Mouse (Mus musculus): ENCODE measurements around the gene Uncx. TPM values are rescaled to one million over a fixed set of nuclear protein-coding genes. Genes with fewer than 3 reads are reported as not detected.

Gene Uncx
- not detected in 2 replicates for polyA plus RNA-seq (2014; fragmentation: Nextera tagmentation; extraction: Ambion mirVana)

DNA sequence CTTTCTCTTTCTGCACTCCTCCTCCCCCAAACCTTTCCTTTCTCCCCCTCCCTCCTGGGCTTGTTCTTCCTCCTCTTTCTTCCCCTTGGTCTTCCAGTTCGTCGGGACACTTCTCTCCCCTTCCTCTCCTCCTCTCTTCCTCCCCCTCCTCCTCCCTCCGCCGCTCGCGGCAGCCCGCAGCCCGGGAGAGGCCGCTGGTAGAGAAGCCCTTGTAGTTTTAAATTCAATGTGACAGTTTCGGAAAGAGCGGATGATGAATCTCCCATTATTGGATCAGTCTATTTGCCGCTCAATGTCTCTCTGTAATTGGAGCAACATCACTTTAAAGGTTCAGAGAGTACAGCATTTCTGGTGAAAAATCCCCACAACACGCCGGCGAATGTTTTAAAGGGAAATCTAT is at the start of gene Uncx:
Gene Uncx (plus strand): TSS at position 281 of the 400 bp plus-strand sequence.
- WGBS = 1% methylated on average over 15 of the region's 15 CpGs
- no peak within 1 kb of the TSS for H3K27ac ChIP-seq (ENCODE audit: low read length)
- no peaks in the 10 kb centered on the region for H3K9me3 ChIP-seq (ENCODE audit: control insufficient read depth, low read depth, low read length)
- ATAC-seq (ENCODE audit: insufficient number of reproducible peaks, insufficient read depth, low FRiP score, low read depth) = no peak
- peaks cover 74% of the 10 kb centered on the region for H3K27me3 ChIP-seq (ENCODE audit: control insufficient read depth, insufficient read depth, low read length)
- no peaks in the 10 kb centered on the region for H3K4me1 ChIP-seq (ENCODE audit: control insufficient read depth, insufficient read depth, low read length)
- H3K4me2 ChIP-seq (replicated peaks; ENCODE audit: low read depth, low read length) = 0 out of 2 replicates have a peak within 1 kb of the TSS, but pooled peaks have one; percentile 18
- H3K36me3 ChIP-seq (ENCODE audit: control insufficient read depth, insufficient read depth, low read length) = no peaks in the 10 kb centered on the region
- H3K9ac ChIP-seq (replicated peaks; ENCODE audit: low read depth, low read length) = no peak within 1 kb of the TSS
- H3K4me3 ChIP-seq (ENCODE audit: low read depth, low read length) = peak within 1 kb of the TSS; percentile 3; the same call in 1 of the 2 replicates

DNA sequence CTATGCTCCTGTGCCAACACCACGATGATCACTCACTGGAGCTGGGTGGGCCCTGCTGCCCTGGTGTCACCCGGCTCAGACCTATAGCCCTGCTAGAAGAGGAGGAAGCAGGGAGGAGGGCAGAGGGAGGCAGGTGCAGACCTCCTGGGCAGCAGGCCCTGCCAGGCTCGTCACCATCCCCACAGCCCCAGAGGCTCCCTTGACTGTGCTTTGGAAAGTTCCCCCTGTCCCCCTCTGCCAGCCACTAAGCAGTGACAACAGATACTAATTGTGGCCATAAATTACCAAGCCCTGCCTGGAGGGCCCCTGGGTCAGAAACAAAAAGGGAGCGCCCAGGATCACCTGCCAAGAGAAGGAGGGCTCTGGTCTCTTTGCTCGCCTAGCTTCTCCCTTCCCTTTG is 49.6 kb upstream of the Uncx start:
- Histone ChIP-seq H3K27me3 (ENCODE audit: control insufficient read depth, insufficient read depth, low read length) (no peaks in the 10 kb centered on the region), H3K27ac (ENCODE audit: low read length) (no peak overlapping the region), H3K4me3 (ENCODE audit: low read depth, low read length) (no peak overlapping the region), H3K36me3 (ENCODE audit: control insufficient read depth, insufficient read depth, low read length) (no peaks in the 10 kb centered on the region), H3K4me1 (ENCODE audit: control insufficient read depth, insufficient read depth, low read length) (no peaks in the 10 kb centered on the region), H3K4me2 (replicated peaks; ENCODE audit: low read depth, low read length) (no peak overlapping the region), H3K9ac (replicated peaks; ENCODE audit: low read depth, low read length) (no peak overlapping the region), H3K9me3 (ENCODE audit: control insufficient read depth, low read depth, low read length) (no peaks in the 10 kb centered on the region)
- 43% methylated on average over 5 of the region's 5 CpGs for WGBS
- no peak for ATAC-seq (ENCODE audit: insufficient number of reproducible peaks, insufficient read depth, low FRiP score, low read depth)

DNA sequence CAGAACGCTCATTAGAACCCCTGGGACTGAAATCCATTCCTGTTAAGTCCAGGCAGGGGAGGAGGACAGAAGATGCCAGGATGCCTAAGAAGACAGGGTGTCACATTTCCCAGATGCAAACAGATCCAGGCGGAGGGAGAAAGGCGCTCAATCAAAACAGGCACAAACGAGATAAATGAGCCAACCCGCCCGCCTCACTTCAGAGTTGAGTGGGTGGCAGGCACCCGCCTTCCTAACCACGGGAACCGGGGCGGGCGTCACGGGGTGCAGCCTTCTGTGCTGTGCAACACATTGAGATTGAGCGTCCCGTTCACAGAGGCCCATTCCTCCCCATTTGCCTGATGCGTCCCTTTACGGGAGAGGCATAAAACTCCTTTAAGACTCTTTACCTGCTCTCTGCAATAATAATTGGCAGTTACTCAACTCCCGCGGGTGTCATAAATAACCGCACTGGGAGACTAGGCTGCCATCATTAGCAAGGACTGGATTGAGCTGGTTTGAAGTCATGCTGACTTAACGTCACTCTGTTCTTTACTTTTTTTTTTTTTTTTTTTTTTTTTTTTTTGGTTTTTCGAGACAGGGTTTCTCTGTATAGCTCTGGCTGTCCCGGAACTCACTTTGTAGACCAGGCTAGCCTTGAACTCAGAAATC is 48.1 kb upstream of the Uncx start:
- H3K9me3 ChIP-seq (ENCODE audit: control insufficient read depth, low read depth, low read length) = no peaks in the 10 kb centered on the region
- H3K4me1 ChIP-seq (ENCODE audit: control insufficient read depth, insufficient read depth, low read length) = no peaks in the 10 kb centered on the region
- 37% methylated on average over 22 of the region's 22 CpGs for WGBS
- no peaks in the 10 kb centered on the region for H3K27me3 ChIP-seq (ENCODE audit: control insufficient read depth, insufficient read depth, low read length)
- no peak overlapping the region for H3K4me2 ChIP-seq (replicated peaks; ENCODE audit: low read depth, low read length)
- no peak overlapping the region for H3K4me3 ChIP-seq (ENCODE audit: low read depth, low read length)
- no peaks in the 10 kb centered on the region for H3K36me3 ChIP-seq (ENCODE audit: control insufficient read depth, insufficient read depth, low read length)
- H3K27ac ChIP-seq (ENCODE audit: low read length) = no peak overlapping the region
- no peak overlapping the region for H3K9ac ChIP-seq (replicated peaks; ENCODE audit: low read depth, low read length)
- ATAC-seq (ENCODE audit: insufficient number of reproducible peaks, insufficient read depth, low FRiP score, low read depth) = no peak

DNA sequence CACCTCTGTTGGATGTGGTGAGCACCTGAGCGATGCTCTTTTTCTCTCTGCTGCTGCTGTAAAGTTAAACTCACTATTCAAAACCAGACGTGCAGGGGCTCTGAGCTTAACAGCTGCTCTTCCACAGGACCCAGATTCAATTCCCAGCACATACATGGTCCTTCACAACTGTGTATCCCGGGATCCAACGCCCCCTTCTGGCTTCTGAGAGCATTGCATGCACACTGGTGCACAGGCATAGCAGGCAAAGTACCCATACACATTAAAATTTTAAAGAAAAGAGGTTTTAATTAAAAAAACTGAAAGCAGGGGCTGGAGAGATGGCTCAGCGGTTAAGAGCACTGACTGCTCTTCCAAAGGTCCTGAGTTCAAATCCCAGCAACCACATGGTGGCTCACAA is 46.4 kb upstream of the Uncx start:
- Histone ChIP-seq H3K4me3 (ENCODE audit: low read depth, low read length) (no peak overlapping the region), H3K27me3 (ENCODE audit: control insufficient read depth, insufficient read depth, low read length) (no peaks in the 10 kb centered on the region), H3K9me3 (ENCODE audit: control insufficient read depth, low read depth, low read length) (no peaks in the 10 kb centered on the region), H3K9ac (replicated peaks; ENCODE audit: low read depth, low read length) (no peak overlapping the region), H3K27ac (ENCODE audit: low read length) (no peak overlapping the region), H3K36me3 (ENCODE audit: control insufficient read depth, insufficient read depth, low read length) (no peaks in the 10 kb centered on the region), H3K4me1 (ENCODE audit: control insufficient read depth, insufficient read depth, low read length) (no peaks in the 10 kb centered on the region), H3K4me2 (replicated peaks; ENCODE audit: low read depth, low read length) (no peak overlapping the region)
- ATAC-seq (ENCODE audit: insufficient number of reproducible peaks, insufficient read depth, low FRiP score, low read depth) = no peak
- 58% methylated on average over 5 of the region's 5 CpGs for WGBS

DNA sequence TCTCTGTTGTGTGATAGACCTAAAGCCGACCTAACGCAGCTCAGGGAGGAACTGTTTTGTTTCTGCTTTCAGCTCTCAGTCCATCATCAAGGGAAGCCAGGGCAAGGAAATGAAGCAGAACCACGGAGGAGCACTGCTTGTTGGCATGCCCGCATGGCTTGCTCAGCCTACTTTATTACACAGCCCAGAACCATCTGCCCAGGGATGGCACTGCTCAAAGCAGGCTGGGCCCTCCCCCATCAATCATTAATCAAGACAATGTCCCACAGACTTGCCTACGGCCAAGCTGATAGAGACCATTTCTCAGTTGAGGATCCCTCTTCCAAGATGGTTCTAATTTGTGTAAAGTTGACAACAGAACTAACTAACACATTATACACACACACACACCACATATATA is 44.5 kb upstream of the Uncx start:
- no peaks in the 10 kb centered on the region for H3K9me3 ChIP-seq (ENCODE audit: control insufficient read depth, low read depth, low read length)
- no peaks in the 10 kb centered on the region for H3K4me1 ChIP-seq (ENCODE audit: control insufficient read depth, insufficient read depth, low read length)
- no peak for ATAC-seq (ENCODE audit: insufficient number of reproducible peaks, insufficient read depth, low FRiP score, low read depth)
- H3K9ac ChIP-seq (replicated peaks; ENCODE audit: low read depth, low read length) = no peak overlapping the region
- no peak overlapping the region for H3K4me3 ChIP-seq (ENCODE audit: low read depth, low read length)
- no peaks in the 10 kb centered on the region for H3K36me3 ChIP-seq (ENCODE audit: control insufficient read depth, insufficient read depth, low read length)
- H3K27me3 ChIP-seq (ENCODE audit: control insufficient read depth, insufficient read depth, low read length) = no peaks in the 10 kb centered on the region
- H3K4me2 ChIP-seq (replicated peaks; ENCODE audit: low read depth, low read length) = no peak overlapping the region
- no peak overlapping the region for H3K27ac ChIP-seq (ENCODE audit: low read length)
- 47% methylated on average over 5 of the region's 5 CpGs for WGBS

DNA sequence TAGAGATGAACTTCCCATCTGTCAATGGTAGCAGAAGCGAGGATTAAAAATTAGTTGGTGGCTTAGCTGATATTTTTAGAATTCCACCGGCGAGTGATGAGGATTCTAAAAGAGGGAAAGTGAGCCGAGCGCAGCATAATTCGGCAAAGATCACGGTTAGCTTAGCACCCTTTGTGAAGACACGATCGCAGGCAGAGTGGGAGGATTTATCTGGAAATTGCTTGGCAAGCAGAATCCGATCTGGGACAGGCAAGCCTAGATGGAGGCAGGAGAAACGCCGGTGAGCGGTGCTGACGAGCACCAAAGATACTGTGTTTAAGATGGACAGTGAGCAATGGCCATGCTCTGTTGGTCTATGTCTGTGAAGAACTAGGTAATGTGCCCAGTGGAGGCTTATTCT is 41.0 kb upstream of the Uncx start:
- H3K4me2 ChIP-seq (replicated peaks; ENCODE audit: low read depth, low read length) = no peak overlapping the region
- H3K27me3 ChIP-seq (ENCODE audit: control insufficient read depth, insufficient read depth, low read length) = no peaks in the 10 kb centered on the region
- 74% methylated on average over 14 of the region's 14 CpGs for WGBS
- H3K4me1 ChIP-seq (ENCODE audit: control insufficient read depth, insufficient read depth, low read length) = no peaks in the 10 kb centered on the region
- H3K9me3 ChIP-seq (ENCODE audit: control insufficient read depth, low read depth, low read length) = no peaks in the 10 kb centered on the region
- no peak overlapping the region for H3K4me3 ChIP-seq (ENCODE audit: low read depth, low read length)
- H3K36me3 ChIP-seq (ENCODE audit: control insufficient read depth, insufficient read depth, low read length) = no peaks in the 10 kb centered on the region
- no peak overlapping the region for H3K9ac ChIP-seq (replicated peaks; ENCODE audit: low read depth, low read length)
- H3K27ac ChIP-seq (ENCODE audit: low read length) = no peak overlapping the region
- ATAC-seq (ENCODE audit: insufficient number of reproducible peaks, insufficient read depth, low FRiP score, low read depth) = no peak

DNA sequence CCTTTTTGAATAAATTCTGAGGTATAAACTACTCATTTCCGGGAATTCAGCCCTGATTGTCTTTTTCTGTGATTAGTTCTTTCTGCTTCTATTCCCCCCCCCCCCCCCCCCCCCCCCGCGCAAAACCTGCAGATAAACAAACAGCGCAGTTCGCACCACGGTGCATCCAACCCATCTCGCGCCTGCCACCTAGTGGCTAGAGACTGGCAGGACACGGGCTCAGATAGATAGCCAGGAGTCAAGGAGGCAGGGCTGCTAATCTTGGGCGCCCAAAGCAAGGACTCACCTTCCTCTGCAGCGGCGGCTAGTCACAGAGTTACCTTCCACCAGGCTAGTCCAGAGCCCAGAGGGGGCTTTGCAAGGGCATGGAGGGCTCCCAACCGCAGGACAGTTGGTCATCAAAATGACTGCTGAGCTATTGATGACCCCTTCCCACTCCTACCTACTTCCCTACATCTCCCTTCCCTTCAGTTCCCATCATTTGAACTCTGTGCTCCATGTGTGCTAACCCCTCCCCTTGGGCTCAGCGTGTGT is 38.2 kb upstream of the Uncx start:
- ATAC-seq (ENCODE audit: insufficient number of reproducible peaks, insufficient read depth, low FRiP score, low read depth) = 0 out of 2 replicates have a peak, but pooled peaks have one; percentile 23
- no peaks in the 10 kb centered on the region for H3K4me1 ChIP-seq (ENCODE audit: control insufficient read depth, insufficient read depth, low read length)
- no peak overlapping the region for H3K9ac ChIP-seq (replicated peaks; ENCODE audit: low read depth, low read length)
- no peak overlapping the region for H3K4me2 ChIP-seq (replicated peaks; ENCODE audit: low read depth, low read length)
- 0 out of 2 replicates have a peak, but pooled peaks cover 3% of the 10 kb centered on the region for H3K27me3 ChIP-seq (ENCODE audit: control insufficient read depth, insufficient read depth, low read length)
- no peaks in the 10 kb centered on the region for H3K9me3 ChIP-seq (ENCODE audit: control insufficient read depth, low read depth, low read length)
- WGBS = 6% methylated on average over 14 of the region's 14 CpGs
- no peaks in the 10 kb centered on the region for H3K36me3 ChIP-seq (ENCODE audit: control insufficient read depth, insufficient read depth, low read length)
- no peak overlapping the region for H3K27ac ChIP-seq (ENCODE audit: low read length)
- no peak overlapping the region for H3K4me3 ChIP-seq (ENCODE audit: low read depth, low read length)

DNA sequence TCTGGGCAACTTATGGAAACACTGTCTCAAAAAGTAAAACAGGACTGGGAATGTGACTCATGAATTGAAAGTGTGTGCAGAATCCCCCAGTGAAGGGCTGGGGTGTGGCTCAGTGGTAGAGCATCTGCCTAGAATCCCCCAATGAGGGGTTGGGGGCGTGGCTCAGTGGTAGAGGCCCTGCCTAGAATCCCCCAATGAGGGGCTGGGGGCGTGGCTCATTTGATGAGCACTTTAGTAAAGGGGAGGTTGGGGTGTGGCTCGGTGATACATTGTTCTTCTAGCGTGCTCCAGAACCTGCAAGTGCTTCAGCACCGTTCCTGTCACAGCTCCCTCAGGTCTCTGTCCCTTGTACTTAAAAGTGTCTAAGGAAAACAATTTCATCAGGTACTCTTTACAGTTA is 37.1 kb upstream of the Uncx start:
- WGBS = 13% methylated on average over 5 of the region's 5 CpGs
- ATAC-seq (ENCODE audit: insufficient number of reproducible peaks, insufficient read depth, low FRiP score, low read depth) = no peak
- H3K4me3 ChIP-seq (ENCODE audit: low read depth, low read length) = no peak overlapping the region
- no peaks in the 10 kb centered on the region for H3K9me3 ChIP-seq (ENCODE audit: control insufficient read depth, low read depth, low read length)
- no peak overlapping the region for H3K27ac ChIP-seq (ENCODE audit: low read length)
- H3K4me2 ChIP-seq (replicated peaks; ENCODE audit: low read depth, low read length) = no peak overlapping the region
- H3K27me3 ChIP-seq (ENCODE audit: control insufficient read depth, insufficient read depth, low read length) = 0 out of 2 replicates have a peak, but pooled peaks cover 3% of the 10 kb centered on the region
- no peak overlapping the region for H3K9ac ChIP-seq (replicated peaks; ENCODE audit: low read depth, low read length)
- no peaks in the 10 kb centered on the region for H3K4me1 ChIP-seq (ENCODE audit: control insufficient read depth, insufficient read depth, low read length)
- no peaks in the 10 kb centered on the region for H3K36me3 ChIP-seq (ENCODE audit: control insufficient read depth, insufficient read depth, low read length)

Measured in stomach, embryonic 14.5 days (tissue).